Mouse (Mus musculus): ENCODE measurements around the gene Tufm. TPM values are rescaled to one million over a fixed set of nuclear protein-coding genes. Genes with fewer than 3 reads are reported as not detected.

Gene Tufm
- polyA plus RNA-seq, 1 experiment from 2014 or later = 81.2 TPM

DNA sequence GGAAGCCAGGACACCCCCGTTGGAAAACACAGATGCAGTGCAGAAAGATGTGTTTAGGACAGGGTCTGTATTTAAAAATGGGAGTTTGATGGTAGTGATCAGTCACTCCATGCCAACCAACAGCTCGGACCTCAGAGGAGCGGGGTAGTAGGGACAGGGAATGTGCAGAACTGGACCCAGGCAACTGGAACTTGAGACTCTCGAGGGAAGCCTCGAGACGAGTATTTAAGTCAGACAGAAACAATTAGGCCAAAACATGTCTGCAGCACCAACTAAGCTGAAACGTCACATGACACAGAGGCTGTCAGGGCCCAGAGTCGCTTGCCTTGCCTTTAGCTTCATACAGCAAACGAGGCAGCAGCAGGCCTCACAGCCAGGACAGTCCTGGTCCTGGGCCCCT lies 21.0 kb upstream of the Tufm start:
- H3K9me3 ChIP-seq (replicated peaks) = no peaks in the 10 kb centered on the region
- H3K4me2 ChIP-seq = no peak overlapping the region
- peaks cover 46% of the 10 kb centered on the region for H3K4me1 ChIP-seq (replicated peaks)
- no peak overlapping the region for H3K9ac ChIP-seq
- WGBS (ENCODE audit: insufficient replicate concordance) = 63% methylated on average over 9 of the region's 9 CpGs
- no peak overlapping the region for H3K4me3 ChIP-seq (replicated peaks)
- ATAC-seq (ENCODE audit: insufficient read depth) = no peak
- no peak overlapping the region for H3K27ac ChIP-seq (replicated peaks)
- peaks cover 45% of the 10 kb centered on the region for H3K36me3 ChIP-seq (replicated peaks)
- H3K27me3 ChIP-seq = no peaks in the 10 kb centered on the region

DNA sequence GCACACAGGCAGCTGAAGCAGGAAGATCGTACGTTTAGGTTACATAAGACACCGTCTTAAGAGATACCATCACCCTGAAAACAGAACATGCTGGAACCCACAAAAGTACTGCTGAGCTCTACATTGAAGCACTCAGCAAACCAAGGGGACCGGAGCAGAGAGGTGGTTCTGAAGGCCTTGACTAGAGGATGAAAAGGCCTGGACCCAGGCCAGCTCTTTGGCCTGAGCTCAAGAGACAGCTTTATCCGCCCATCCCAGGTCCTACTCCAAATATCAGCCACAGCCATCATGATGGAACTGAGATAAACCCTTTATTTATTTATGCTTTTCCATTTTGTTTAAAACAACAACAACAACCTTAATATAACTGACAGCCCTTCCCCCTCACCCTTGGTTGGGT lies 20.5 kb upstream of the Tufm start:
- peaks cover 51% of the 10 kb centered on the region for H3K36me3 ChIP-seq (replicated peaks)
- no peaks in the 10 kb centered on the region for H3K9me3 ChIP-seq (replicated peaks)
- no peak overlapping the region for H3K27ac ChIP-seq (replicated peaks)
- H3K27me3 ChIP-seq = no peaks in the 10 kb centered on the region
- H3K4me2 ChIP-seq = no peak overlapping the region
- ATAC-seq (ENCODE audit: insufficient read depth) = no peak
- no peak overlapping the region for H3K9ac ChIP-seq
- WGBS (ENCODE audit: insufficient replicate concordance) = 58% methylated on average over 5 of the region's 5 CpGs
- H3K4me1 ChIP-seq (replicated peaks) = peaks cover 51% of the 10 kb centered on the region
- no peak overlapping the region for H3K4me3 ChIP-seq (replicated peaks)

DNA sequence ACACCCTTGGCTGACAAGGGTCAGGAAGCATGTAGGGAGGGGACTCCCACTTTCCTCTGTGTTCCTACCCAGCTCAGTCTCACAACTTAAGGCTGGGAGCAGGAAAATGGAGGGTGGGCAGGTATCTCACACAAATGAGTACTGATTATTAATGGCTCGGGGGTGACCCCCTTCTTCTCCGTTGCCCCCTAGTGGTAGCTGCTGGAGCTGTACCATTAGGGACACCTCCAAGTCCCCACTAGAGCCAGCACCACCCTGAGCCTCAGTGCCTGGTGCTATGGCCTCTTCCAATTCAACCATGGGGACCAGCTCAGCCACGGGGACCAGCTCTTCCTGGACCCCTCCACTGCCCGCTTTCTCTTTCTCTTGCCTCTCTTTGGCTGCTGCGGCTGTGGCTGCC lies 19.9 kb upstream of the Tufm start:
- WGBS (ENCODE audit: insufficient replicate concordance) = 52% methylated on average over 5 of the region's 5 CpGs
- H3K9me3 ChIP-seq (replicated peaks) = no peaks in the 10 kb centered on the region
- H3K4me3 ChIP-seq (replicated peaks) = no peak overlapping the region
- H3K27me3 ChIP-seq = no peaks in the 10 kb centered on the region
- no peak for ATAC-seq (ENCODE audit: insufficient read depth)
- no peak overlapping the region for H3K4me2 ChIP-seq
- no peak overlapping the region for H3K27ac ChIP-seq (replicated peaks)
- no peak overlapping the region for H3K9ac ChIP-seq
- peaks cover 52% of the 10 kb centered on the region for H3K4me1 ChIP-seq (replicated peaks)
- H3K36me3 ChIP-seq (replicated peaks) = peaks cover 56% of the 10 kb centered on the region

DNA sequence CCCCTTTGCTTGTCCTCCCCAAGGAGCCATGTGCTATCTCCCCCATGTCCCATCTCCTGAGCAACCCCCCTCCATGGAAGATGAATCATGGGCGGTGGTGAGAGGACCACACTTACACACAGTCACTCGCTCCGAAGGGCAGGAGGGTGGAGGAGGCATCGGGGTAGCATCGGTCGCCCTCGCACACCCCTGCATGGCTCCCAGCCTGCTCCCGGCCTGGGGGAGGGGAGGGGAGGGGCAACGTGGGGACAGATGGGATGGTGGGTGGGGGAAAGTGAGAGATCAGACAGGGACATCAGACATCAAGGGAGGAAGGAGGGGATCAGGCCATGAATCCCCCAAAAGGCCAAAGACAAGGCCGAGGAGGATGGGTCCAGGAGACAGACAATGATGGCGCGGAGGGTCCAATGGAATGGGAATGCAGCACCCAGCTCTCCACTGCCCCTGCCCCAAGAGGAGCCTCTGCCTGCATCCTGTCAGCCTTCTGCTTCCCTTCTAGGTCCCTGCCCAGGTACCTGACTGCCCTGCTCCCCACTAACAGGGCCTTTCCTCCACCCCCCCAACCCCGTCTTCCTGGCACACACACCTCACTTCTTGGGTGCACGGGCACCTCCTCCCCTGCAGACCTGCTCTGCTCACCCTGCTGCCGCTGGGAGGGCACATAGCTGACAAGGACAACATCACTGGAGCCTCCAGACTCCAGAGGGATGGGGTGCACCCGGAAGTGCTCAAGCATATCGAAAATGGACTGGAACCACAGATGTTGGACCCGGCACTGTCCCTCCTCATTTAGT lies 19.1 kb upstream of the Tufm start:
- H3K4me1 ChIP-seq (replicated peaks) = peaks cover 59% of the 10 kb centered on the region
- no peaks in the 10 kb centered on the region for H3K9me3 ChIP-seq (replicated peaks)
- H3K27me3 ChIP-seq = no peaks in the 10 kb centered on the region
- no peak overlapping the region for H3K9ac ChIP-seq
- no peak overlapping the region for H3K4me3 ChIP-seq (replicated peaks)
- no peak overlapping the region for H3K4me2 ChIP-seq
- H3K27ac ChIP-seq (replicated peaks) = no peak overlapping the region
- peaks cover 56% of the 10 kb centered on the region for H3K36me3 ChIP-seq (replicated peaks)
- 79% methylated on average over 18 of the region's 18 CpGs for WGBS (ENCODE audit: insufficient replicate concordance)
- no peak for ATAC-seq (ENCODE audit: insufficient read depth)

DNA sequence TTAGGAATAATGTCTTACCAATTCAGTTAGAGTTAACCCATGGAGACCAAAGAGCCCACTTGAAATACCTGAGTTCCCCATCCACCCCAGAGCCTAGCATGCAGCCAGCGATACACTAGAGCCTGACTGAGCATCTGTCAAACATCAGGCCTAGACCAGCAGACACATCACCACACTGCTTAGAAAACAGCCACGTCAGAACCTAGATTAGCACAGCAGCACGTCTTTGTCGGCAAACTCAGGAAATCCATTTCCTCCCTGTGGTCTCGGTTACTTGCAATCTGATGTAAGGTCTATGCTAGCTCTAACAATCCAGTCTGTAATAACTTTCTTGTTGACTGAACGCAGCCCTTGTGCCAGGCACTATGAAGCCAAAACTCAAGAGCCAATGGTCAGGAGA lies 17.1 kb upstream of the Tufm start:
- H3K4me3 ChIP-seq (replicated peaks) = no peak overlapping the region
- H3K9me3 ChIP-seq (replicated peaks) = no peaks in the 10 kb centered on the region
- 18% methylated on average over 6 of the region's 6 CpGs for WGBS (ENCODE audit: insufficient replicate concordance)
- peaks cover 56% of the 10 kb centered on the region for H3K36me3 ChIP-seq (replicated peaks)
- H3K4me1 ChIP-seq (replicated peaks) = peaks cover 59% of the 10 kb centered on the region
- ATAC-seq (ENCODE audit: insufficient read depth) = no peak
- 0 out of 2 replicates have a peak overlapping the region, but pooled peaks have one; percentile 38 for H3K27ac ChIP-seq (replicated peaks)
- no peaks in the 10 kb centered on the region for H3K27me3 ChIP-seq
- H3K4me2 ChIP-seq = no peak overlapping the region
- H3K9ac ChIP-seq = no peak overlapping the region

DNA sequence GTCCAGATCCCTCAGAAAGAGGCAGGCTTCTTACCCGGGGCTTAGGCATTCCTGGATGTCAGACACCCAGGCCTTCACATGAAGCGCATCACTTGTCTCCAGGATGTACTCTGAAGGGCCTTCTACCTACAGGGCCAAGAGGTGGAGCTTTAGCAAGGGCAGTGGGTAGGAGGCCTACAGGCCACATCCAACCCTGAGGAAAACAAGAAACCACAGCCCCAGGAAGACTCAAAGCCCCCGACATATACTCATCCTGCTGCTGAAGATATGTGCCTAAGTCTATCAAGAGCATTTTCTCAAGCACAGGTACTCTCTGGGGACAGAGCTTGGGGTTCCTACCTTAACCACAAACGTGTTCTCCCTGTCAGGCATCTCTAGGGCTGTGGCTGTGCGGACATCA lies 15.8 kb upstream of the Tufm start:
- no peak for ATAC-seq (ENCODE audit: insufficient read depth)
- Histone ChIP-seq H3K36me3 (replicated peaks) (peaks cover 53% of the 10 kb centered on the region), H3K4me1 (replicated peaks) (peaks cover 58% of the 10 kb centered on the region), H3K9ac (no peak overlapping the region), H3K9me3 (replicated peaks) (no peaks in the 10 kb centered on the region), H3K27ac (replicated peaks) (no peak overlapping the region), H3K27me3 (no peaks in the 10 kb centered on the region), H3K4me3 (replicated peaks) (no peak overlapping the region), H3K4me2 (peak overlapping the region; percentile 91)
- 58% methylated on average over 5 of the region's 5 CpGs for WGBS (ENCODE audit: insufficient replicate concordance)

DNA sequence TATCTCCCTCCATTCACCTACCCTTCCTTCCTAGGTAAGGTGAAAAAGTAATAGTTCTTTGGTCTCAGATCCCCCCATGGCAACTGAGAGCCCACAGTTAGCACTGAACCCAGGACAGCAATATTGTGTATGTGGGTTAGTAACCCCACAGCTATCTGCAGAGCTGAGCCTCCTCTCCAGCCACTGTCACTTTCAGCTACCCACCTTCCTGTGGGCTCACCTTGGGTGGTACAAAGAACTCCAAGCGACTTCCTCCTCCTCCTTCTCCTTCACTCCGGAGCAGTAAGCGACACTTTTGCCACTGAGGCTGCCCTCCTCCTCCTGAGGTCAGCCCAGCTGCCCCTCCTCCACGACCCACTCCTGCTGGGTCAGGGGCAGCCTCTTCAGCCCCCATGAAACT lies 15.3 kb upstream of the Tufm start:
- H3K27me3 ChIP-seq = no peaks in the 10 kb centered on the region
- H3K4me3 ChIP-seq (replicated peaks) = peak overlapping the region; percentile 77; the same call in 1 of the 2 replicates
- H3K9ac ChIP-seq = no peak overlapping the region
- peak overlapping the region; percentile 91 for H3K27ac ChIP-seq (replicated peaks)
- no peaks in the 10 kb centered on the region for H3K9me3 ChIP-seq (replicated peaks)
- WGBS (ENCODE audit: insufficient replicate concordance) = 30% methylated on average over 4 of the region's 4 CpGs
- peak overlapping the region; percentile 91 for H3K4me2 ChIP-seq
- H3K4me1 ChIP-seq (replicated peaks) = peaks cover 58% of the 10 kb centered on the region
- ATAC-seq (ENCODE audit: insufficient read depth) = no peak
- H3K36me3 ChIP-seq (replicated peaks) = peaks cover 51% of the 10 kb centered on the region

DNA sequence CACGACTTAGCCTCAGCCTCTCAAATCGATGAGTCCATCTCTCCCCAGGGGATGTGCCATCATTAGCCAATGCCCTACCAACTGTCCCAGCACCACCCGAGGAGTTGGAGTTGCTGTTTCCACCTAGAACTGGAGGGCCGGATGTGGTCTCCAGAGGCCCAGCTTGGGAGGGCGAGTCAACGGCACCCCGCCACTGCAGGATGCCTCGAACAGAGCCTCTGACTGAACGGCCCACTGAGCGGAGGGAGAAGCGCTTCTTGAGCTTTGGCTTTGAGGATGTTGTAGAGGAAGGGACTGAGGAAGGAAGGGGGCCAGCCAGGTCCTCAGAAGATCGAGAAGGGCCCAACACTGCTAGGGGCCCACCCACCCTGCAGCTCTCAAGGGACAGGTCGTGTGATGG lies 14.9 kb upstream of the Tufm start:
- Histone ChIP-seq H3K4me3 (replicated peaks) (peak overlapping the region; percentile 77; the same call in 1 of the 2 replicates), H3K27ac (replicated peaks) (peak overlapping the region; percentile 91)

DNA sequence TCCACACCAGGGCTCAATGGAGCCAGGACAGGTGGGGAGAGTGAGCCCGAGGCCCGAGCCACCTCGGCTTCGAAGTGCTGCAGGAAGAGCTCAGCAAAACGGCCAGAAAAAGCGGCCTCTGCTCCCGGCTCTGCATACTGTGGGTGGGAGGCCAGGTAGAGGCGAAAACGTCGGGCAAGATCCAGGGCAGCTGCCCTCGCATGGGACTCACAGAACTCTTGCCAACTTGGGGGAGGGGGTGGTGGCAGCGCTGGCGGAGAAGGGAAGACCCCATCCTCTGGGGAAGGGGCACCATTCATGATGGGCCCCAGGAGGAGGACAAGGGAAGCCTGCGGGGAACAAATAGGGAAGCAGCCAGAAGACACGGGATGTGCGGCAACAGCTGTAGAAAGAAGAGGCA lies 14.4 kb upstream of the Tufm start:
- H3K27ac ChIP-seq (replicated peaks) = peak overlapping the region; percentile 91

More for the DNA sequence above, 14.9 kb upstream of the Tufm start:
- no peaks in the 10 kb centered on the region for H3K9me3 ChIP-seq (replicated peaks)
- H3K36me3 ChIP-seq (replicated peaks) = peaks cover 46% of the 10 kb centered on the region
- 30% methylated on average over 13 of the region's 13 CpGs for WGBS (ENCODE audit: insufficient replicate concordance)
- no peak overlapping the region for H3K9ac ChIP-seq
- peaks cover 56% of the 10 kb centered on the region for H3K4me1 ChIP-seq (replicated peaks)
- ATAC-seq (ENCODE audit: insufficient read depth) = no peak
- no peaks in the 10 kb centered on the region for H3K27me3 ChIP-seq
- H3K4me2 ChIP-seq = peak overlapping the region; percentile 91

DNA sequence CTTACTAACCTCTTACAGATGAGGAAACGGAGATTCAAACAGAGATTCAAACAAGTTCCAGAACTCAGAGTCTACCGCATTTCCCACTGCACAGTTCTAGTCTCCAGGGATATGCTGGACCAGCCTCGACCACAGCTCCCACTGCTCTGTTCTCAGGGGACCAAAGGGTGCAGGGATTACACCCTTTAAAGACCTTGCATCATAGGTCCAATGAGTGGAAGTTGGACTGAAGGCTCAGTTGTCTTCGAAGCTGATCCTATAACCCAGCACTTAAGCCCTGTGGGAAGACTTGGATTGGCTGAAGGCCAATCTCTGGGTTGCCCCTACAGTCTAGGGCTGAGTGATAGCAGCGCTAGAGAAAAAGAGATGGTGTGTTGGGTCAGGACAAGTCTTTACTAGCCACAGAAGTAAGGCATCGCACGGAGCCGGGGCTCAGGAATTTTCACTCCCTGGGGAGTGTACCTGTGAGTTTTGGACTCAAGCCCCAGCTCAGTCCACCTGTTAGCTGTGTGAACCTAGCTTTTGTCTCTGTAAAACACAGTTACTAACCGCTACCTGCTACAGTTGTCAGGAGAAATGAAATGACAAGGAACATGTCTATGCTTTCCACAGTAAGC lies 13.6 kb upstream of the Tufm start:
- H3K27ac ChIP-seq (replicated peaks) = peak overlapping the region; percentile 91
- H3K27me3 ChIP-seq = no peaks in the 10 kb centered on the region
- H3K9ac ChIP-seq = peak overlapping the region; percentile 91; the same call in 1 of the 2 replicates
- no peak for ATAC-seq (ENCODE audit: insufficient read depth)
- peaks cover 34% of the 10 kb centered on the region for H3K36me3 ChIP-seq (replicated peaks)
- WGBS (ENCODE audit: insufficient replicate concordance) = 65% methylated on average over 9 of the region's 9 CpGs
- H3K9me3 ChIP-seq (replicated peaks) = no peaks in the 10 kb centered on the region
- H3K4me2 ChIP-seq = peak overlapping the region; percentile 91
- H3K4me1 ChIP-seq (replicated peaks) = peaks cover 56% of the 10 kb centered on the region
- peak overlapping the region; percentile 77 for H3K4me3 ChIP-seq (replicated peaks)

More for the DNA sequence above, 14.4 kb upstream of the Tufm start:
- WGBS (ENCODE audit: insufficient replicate concordance) = 38% methylated on average over 16 of the region's 16 CpGs
- Histone ChIP-seq H3K4me1 (replicated peaks) (peaks cover 56% of the 10 kb centered on the region), H3K4me2 (peak overlapping the region; percentile 91), H3K27me3 (no peaks in the 10 kb centered on the region), H3K36me3 (replicated peaks) (peaks cover 42% of the 10 kb centered on the region), H3K9me3 (replicated peaks) (no peaks in the 10 kb centered on the region), H3K4me3 (replicated peaks) (peak overlapping the region; percentile 77), H3K9ac (no peak overlapping the region)
- no peak for ATAC-seq (ENCODE audit: insufficient read depth)

DNA sequence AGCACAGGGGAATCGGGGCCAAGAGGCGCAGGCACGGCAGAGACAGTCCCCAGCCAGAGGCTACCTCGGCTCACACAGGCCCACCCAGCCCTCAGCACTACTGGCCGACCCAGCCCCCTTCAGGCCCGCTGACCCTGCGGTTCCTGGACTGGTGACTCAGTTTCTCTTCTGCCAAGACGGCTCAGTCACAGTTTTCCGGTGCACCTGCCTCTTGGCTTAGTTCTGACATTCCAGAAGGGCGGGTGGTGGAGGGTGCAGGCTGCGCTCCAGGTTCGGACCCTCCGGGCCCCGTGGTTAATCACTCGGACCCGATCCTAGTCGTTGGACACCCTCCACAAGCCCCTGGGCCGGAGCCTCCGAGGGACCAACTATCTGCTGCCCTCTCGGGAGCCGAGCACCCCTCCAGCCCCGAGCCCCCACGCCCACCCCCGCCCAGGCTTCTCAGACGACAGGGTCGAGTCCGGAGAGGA lies 12.6 kb upstream of the Tufm start:
- Histone ChIP-seq H3K27me3 (no peaks in the 10 kb centered on the region), H3K4me2 (peak overlapping the region; percentile 91), H3K4me3 (replicated peaks) (peak overlapping the region; percentile 77), H3K9ac (peak overlapping the region; percentile 91), H3K27ac (replicated peaks) (peak overlapping the region; percentile 91), H3K9me3 (replicated peaks) (no peaks in the 10 kb centered on the region), H3K36me3 (replicated peaks) (peaks cover 25% of the 10 kb centered on the region), H3K4me1 (replicated peaks) (peaks cover 56% of the 10 kb centered on the region)
- WGBS (ENCODE audit: insufficient replicate concordance) = 0% methylated on average over 27 of the region's 27 CpGs
- ATAC-seq (ENCODE audit: insufficient read depth) = 0 out of 2 replicates have a peak, but pooled peaks have one; percentile 20
